Mouse (Mus musculus) intestine, embryonic 16.5 days (tissue): ENCODE measurements around the gene Kcnk4. TPM values are rescaled to one million over a fixed set of nuclear protein-coding genes. Genes with fewer than 3 reads are reported as not detected.

Source experiments
- ATAC-seq: fragments of 200-750 bp; cut with Nextera tagmentation; 2 replicates; pipeline ENCODE4 v1.8.0; 2017; ENCODE audit warnings: moderate TSS enrichment, moderate library complexity
- H3K27ac ChIP-seq: fragments of 300-500 bp; sonication (generic); 2 replicates; pipeline ENCODE4 v1.5.1; 2014; ENCODE audit warnings: mild to moderate bottlenecking, low read length
- H3K27me3 ChIP-seq: fragments of 300-500 bp; sonication (generic); replicated peaks from 2 replicates; pipeline ENCODE4 v1.6.1; 2014; ENCODE audit warnings: low read length, control low read depth, mixed read lengths; ENCODE audit not compliant: control insufficient read depth, insufficient read depth
- H3K36me3 ChIP-seq: fragments of 300-500 bp; sonication (generic); 2 replicates; pipeline ENCODE4 v1.6.1; 2014; ENCODE audit warnings: low read length, control low read depth; ENCODE audit not compliant: control insufficient read depth, insufficient read depth
- H3K4me1 ChIP-seq: fragments of 300-500 bp; sonication (generic); 2 replicates; pipeline ENCODE4 v1.6.1; 2014; ENCODE audit warnings: low read length, control low read depth, mixed read lengths; ENCODE audit not compliant: control insufficient read depth, insufficient read depth
- H3K4me2 ChIP-seq: fragments of 300-500 bp; sonication (generic); 2 replicates; pipeline ENCODE4 v1.6.1; 2014; ENCODE audit warnings: low read depth, low read length, control low read depth
- H3K4me3 ChIP-seq: fragments of 300-500 bp; sonication (generic); 2 replicates; pipeline ENCODE4 v1.5.1; 2014; ENCODE audit warnings: mild to moderate bottlenecking, low read length
- H3K9ac ChIP-seq: fragments of 300-500 bp; sonication (generic); 2 replicates; pipeline ENCODE4 v1.6.1; 2014; ENCODE audit warnings: low read depth, low read length
- H3K9me3 ChIP-seq: fragments of 300-500 bp; sonication (generic); 2 replicates; pipeline ENCODE4 v1.6.1; 2016; ENCODE audit warnings: low read length, control low read depth; ENCODE audit not compliant: control insufficient read depth
- WGBS: fragments of 180-500 bp; shearing (Covaris S2); extraction: QIAGEN DNeasy Blood & Tissue Kit; methylation state at CpG from one replicate; pipeline ENCODE4 v1.1.7; 2014; 5-methylcytosine and 5-hydroxymethylcytosine counted together
- polyA plus RNA-seq: library from polyadenylated mRNA; unstranded; fragments of >200 nt; fragmentation: Nextera tagmentation; extraction: Ambion mirVana; gene quantifications from 2 replicates; pipeline ENCODE4 v1.2.1, GENCODE M21; 2015

The Kcnk4 gene
- polyA plus RNA-seq, 1 experiment from 2014 or later: 0.48 TPM

GRCm38 (mm10) chr19:6940396-6941351, 6.4 kb upstream of the Kcnk4 start:
- Histone ChIP-seq H3K9me3 (no peaks in the 10 kb centered on the region), H3K27ac (peak overlapping the region; percentile 43; the same call in 1 of the 2 replicates), H3K27me3 (0 out of 2 replicates have a peak, but pooled peaks cover 3% of the 10 kb centered on the region), H3K36me3 (no peaks in the 10 kb centered on the region), H3K4me3 (peak overlapping the region; percentile 93), H3K9ac (peak overlapping the region; percentile 80), H3K4me1 (peaks cover 22% of the 10 kb centered on the region), H3K4me2 (peak overlapping the region; percentile 91)
- WGBS: 19% methylated on average over 29 of the region's 29 CpGs
- peak; percentile 2; the same call in 1 of the 2 replicates for ATAC-seq

- H3K27me3 ChIP-seq: peaks cover 7% of the 10 kb centered on the region
- H3K9ac ChIP-seq: no peak overlapping the region
- no peaks in the 10 kb centered on the region for H3K9me3 ChIP-seq
- H3K4me2 ChIP-seq: no peak overlapping the region
- H3K36me3 ChIP-seq: no peaks in the 10 kb centered on the region
- peaks cover 20% of the 10 kb centered on the region for H3K4me1 ChIP-seq
- no peak overlapping the region for H3K4me3 ChIP-seq
- no peak for ATAC-seq
- 93% methylated on average over 20 of the region's 20 CpGs for WGBS
- no peak overlapping the region for H3K27ac ChIP-seq
Measured at GRCm38 (mm10) chr19:6939106-6940002, 5.0 kb upstream of the Kcnk4 start.

GRCm38 (mm10) chr19:6937541-6938465, 3.5 kb upstream of the Kcnk4 start:
- Histone ChIP-seq H3K27ac (no peak overlapping the region), H3K4me1 (peaks cover 28% of the 10 kb centered on the region), H3K27me3 (peaks cover 23% of the 10 kb centered on the region), H3K9me3 (no peaks in the 10 kb centered on the region), H3K36me3 (no peaks in the 10 kb centered on the region), H3K4me3 (no peak overlapping the region), H3K4me2 (no peak overlapping the region), H3K9ac (peak overlapping the region; percentile 23; the same call in 1 of the 2 replicates)
- WGBS: 81% methylated on average over 16 of the region's 16 CpGs
- ATAC-seq: no peak

- Histone ChIP-seq H3K4me1 (peaks cover 27% of the 10 kb centered on the region), H3K36me3 (no peaks in the 10 kb centered on the region), H3K4me2 (no peak overlapping the region), H3K9ac (no peak overlapping the region), H3K27me3 (peaks cover 29% of the 10 kb centered on the region), H3K4me3 (no peak overlapping the region), H3K27ac (no peak overlapping the region), H3K9me3 (no peaks in the 10 kb centered on the region)
- 23% methylated on average over 3 of the region's 3 CpGs for WGBS
- ATAC-seq: no peak
Measured at GRCm38 (mm10) chr19:6936299-6936698, 2.0 kb upstream of the Kcnk4 start.

GRCm38 (mm10) chr19:6933436-6934194, 700 bp downstream of the Kcnk4 start:
- no peaks in the 10 kb centered on the region for H3K9me3 ChIP-seq
- peak; percentile 55 for ATAC-seq
- H3K4me2 ChIP-seq: peak overlapping the region; percentile 92
- 3% methylated on average over 58 of the region's 58 CpGs for WGBS
- H3K4me3 ChIP-seq: peak overlapping the region; percentile 48
- H3K4me1 ChIP-seq: peaks cover 16% of the 10 kb centered on the region
- H3K9ac ChIP-seq: peak overlapping the region; percentile 66
- peaks cover 29% of the 10 kb centered on the region for H3K27me3 ChIP-seq
- no peak overlapping the region for H3K27ac ChIP-seq
- H3K36me3 ChIP-seq: no peaks in the 10 kb centered on the region

GRCm38 (mm10) chr19:6933102-6933435, 1.2 kb downstream of the Kcnk4 start:
- Histone ChIP-seq H3K27ac (no peak overlapping the region), H3K9ac (peak overlapping the region; percentile 66; the same call in 1 of the 2 replicates), H3K4me3 (no peak overlapping the region; the same call in 1 of the 2 replicates), H3K9me3 (no peaks in the 10 kb centered on the region), H3K36me3 (no peaks in the 10 kb centered on the region), H3K27me3 (peaks cover 29% of the 10 kb centered on the region), H3K4me2 (0 out of 2 replicates have a peak overlapping the region, but pooled peaks have one; percentile 92), H3K4me1 (peaks cover 12% of the 10 kb centered on the region)
- no peak for ATAC-seq
- 31% methylated on average over 4 of the region's 4 CpGs for WGBS

- no peaks in the 10 kb centered on the region for H3K36me3 ChIP-seq
- ATAC-seq: no peak
- H3K4me1 ChIP-seq: peaks cover 12% of the 10 kb centered on the region
- H3K27me3 ChIP-seq: peaks cover 40% of the 10 kb centered on the region
- no peak overlapping the region for H3K4me2 ChIP-seq
- H3K9me3 ChIP-seq: no peaks in the 10 kb centered on the region
- H3K4me3 ChIP-seq: no peak overlapping the region
- no peak overlapping the region for H3K9ac ChIP-seq
- H3K27ac ChIP-seq: no peak overlapping the region
- 53% methylated on average over 1 of the region's 1 CpGs for WGBS
Measured at GRCm38 (mm10) chr19:6932018-6932417, 2.3 kb downstream of the Kcnk4 start.

GRCm38 (mm10) chr19:6931002-6931401, 3.3 kb downstream of the Kcnk4 start:
- Histone ChIP-seq H3K36me3 (no peaks in the 10 kb centered on the region), H3K27me3 (peaks cover 49% of the 10 kb centered on the region), H3K27ac (no peak overlapping the region), H3K9me3 (no peaks in the 10 kb centered on the region), H3K4me1 (peaks cover 12% of the 10 kb centered on the region), H3K4me2 (no peak overlapping the region), H3K9ac (no peak overlapping the region), H3K4me3 (no peak overlapping the region)
- 0% methylated on average over 1 of the region's 2 CpGs for WGBS
- no peak for ATAC-seq
